Mouse (Mus musculus) retina, adult 2 months (tissue): ENCODE data around the gene Ebf1.

Source experiments
- DNase-seq: peaks from one replicate; pipeline ENCODE4 v3.0.0-alpha.2; 2012; ENCODE audit warnings: low read depth, low spot score

Ebf1 gene

DNA sequence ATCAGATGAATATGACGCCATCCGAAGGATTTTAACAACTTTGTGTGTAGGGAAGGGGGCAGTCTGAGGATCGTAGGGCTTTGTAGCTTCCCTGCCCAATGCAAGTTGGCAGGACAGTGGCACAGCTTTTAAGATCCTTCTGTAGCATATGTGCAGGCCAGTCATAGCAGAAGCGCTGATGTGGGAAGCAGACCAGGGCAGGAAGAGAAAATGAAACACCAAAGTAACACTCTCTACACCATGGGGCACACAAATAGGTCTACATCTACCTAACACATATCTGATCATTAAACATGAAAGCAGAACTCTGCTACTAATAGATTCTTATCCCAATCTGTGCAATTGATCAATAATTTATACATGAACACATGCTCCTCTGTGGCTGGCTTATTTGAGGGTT is 277.7 kb downstream of the Ebf1 start:
- DNase-seq, result no peak

DNA sequence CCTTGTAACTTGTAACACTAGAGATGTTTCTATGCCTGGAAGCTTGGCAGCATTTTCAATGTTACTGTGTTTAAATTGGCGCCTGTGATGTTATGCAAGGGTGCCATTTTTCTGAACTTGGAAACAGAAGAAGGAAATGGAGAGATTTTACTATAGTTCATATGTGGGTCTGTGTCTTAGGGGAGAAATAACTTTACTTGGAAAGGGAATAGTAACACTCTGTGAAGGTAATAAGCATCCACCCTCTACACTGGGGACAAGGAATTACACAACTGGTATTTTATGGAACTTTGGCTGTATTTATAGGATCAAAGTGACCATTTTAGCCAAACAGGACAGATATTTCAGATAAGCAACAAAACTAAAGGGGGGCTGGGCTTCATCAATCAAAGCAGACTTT is 278.8 kb downstream of the Ebf1 start:
- DNase-seq, result no peak

DNA sequence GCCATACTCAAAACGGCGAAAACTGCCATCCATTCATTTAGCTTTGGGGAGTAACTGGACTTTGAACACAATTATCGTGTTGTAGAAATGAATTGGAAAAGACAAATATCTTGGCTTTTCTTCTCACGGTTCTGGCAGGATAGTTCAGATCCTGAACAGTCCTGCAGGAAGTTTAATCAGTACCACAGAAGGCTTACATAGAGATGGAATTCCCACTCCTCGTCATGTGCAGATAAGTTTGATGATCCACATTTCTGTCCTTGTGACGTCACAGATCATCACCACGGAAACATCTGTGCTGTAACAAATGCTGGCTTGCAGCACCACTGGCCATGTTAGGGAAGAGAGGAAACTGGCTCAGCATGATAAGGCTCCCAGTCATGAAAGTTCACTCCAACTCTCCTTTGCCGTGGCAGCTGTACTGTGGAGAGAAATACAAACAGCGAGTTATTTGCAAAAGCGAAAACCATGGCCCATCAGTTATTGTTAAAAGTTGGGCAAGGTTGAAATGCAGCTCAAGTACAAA is 280.1 kb downstream of the Ebf1 start:
- no peak for DNase-seq

DNA sequence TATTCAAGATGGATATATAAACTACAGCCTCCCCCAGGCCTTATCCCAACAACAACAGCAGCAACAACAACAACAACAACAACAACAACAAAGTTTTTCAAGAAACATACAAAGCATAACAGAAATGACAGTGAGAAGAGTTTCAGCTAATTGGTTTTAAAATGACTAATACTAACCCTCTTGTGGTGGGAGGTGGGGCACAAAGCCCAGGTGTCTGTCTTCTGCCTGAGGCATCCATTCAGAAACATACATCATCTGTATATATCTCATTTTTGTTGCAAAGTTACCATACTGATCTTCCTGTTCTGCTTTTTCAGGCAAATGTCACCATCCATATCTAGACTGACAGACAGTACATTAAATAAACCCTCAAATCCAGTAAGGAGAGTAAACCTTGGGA is 282.4 kb downstream of the Ebf1 start:
- no peak for DNase-seq

DNA sequence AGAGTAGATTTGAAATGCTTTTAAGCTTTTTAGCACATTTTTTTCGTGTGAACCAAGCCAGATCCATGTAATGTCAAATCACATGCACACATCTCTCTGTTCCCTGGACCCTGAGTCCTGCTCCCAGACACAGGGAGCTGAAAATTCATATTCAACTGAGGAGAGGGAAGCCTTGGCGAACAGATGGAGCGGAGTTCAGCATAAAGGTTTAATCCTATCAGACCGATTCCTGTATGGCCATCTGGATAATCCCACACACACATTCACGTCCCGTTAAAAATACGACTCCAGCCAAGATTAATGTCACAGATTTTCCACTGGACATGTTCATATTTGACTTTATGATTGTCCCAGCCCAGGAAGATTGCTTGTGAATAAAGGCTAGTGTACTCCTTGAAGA is 282.8 kb downstream of the Ebf1 start:
- peak; percentile 30 for DNase-seq

DNA sequence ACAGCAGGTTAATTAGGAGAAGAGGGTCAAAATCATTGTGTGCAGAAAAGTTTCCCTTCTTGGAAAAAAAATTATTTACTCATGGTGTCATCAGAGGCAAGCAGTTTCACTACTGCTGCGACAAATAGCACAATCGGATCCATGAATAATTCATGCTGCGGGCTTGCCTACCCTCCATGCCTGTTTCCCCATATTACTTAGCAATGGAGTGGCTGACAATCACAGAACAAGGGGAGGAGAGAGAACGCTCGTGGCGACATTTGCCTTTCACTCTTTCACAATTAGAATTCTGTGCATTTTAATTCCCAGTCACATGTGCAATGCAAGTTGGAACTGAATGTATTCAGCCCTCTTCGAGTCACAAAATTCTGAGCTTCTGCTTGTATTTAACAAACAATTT is 283.4 kb downstream of the Ebf1 start:
- no peak for DNase-seq

DNA sequence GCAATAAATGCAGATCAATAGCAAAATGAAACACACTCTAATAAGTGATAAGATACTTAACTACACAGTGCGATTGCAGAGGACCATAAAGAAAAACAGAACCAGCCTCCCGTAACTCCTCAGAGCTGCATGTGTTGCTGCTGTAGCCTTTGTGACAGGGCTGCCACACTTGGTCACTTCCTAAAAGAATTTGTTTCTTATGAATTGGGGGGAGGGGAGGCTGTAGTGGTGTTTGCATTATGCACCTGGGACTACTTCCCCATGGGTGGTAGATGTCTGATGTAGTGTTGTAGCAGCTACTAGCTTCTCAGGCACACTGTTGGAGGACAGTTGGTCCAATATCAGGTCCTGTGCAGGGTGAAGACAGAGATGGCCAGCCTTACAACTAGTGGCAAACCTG is 284.6 kb downstream of the Ebf1 start:
- no peak for DNase-seq

DNA sequence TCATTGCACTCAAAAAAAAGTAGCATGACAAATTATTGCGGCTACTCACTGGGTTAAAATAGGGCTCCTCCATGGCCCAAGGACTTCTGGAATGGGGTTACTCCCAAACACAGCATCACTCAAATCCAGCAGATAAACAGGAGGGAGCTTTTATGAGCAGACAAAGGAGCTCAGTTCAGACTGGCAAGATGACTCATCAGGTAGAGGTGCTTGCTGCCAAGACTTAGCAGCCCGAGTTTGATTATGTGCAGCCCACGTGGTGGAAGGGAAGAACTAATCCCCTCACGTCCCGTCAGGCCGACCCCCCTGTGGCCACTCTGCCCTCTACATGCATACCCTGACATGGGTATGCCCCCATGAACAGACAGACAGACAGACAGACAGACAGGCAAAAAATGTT is 285.0 kb downstream of the Ebf1 start:
- no peak for DNase-seq

DNA sequence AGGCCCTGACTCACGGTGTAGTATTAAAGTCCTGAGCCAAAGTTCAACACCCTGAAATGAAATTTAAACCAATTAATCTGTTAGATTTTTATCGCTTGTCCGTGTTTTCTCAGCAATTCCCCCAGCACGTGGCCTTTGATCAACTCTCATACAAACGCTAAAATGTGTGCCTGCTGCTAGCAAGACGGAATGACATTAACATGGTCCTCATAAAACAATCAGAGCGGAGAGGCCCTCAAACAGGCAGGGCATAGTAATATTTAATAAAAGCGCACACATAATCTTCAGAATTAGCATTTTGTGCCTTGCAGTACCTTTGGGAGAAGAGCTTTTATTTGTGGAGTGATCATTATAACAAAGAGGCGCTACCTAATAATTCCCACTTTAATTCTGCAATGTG is 287.0 kb downstream of the Ebf1 start:
- DNase-seq, result no peak

DNA sequence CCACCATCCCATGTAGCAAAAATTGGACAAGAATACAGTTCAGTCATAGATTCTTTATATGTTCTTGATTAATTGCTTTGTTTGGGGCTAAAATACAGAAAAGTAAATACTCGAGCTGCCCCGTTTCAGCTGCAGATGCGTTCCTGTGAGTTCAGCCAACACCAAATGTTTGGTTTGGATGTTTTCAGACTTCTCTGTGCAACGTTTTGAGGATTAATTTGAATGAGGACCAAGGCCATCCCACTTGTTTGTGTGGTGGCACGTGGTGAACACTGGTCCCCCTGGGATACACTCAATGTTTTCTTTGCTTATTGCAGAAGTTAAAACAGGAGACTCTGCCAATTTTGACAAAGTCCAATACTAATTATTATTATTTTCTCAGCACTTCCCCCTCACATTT is 289.3 kb downstream of the Ebf1 start:
- DNase-seq, result no peak

DNA sequence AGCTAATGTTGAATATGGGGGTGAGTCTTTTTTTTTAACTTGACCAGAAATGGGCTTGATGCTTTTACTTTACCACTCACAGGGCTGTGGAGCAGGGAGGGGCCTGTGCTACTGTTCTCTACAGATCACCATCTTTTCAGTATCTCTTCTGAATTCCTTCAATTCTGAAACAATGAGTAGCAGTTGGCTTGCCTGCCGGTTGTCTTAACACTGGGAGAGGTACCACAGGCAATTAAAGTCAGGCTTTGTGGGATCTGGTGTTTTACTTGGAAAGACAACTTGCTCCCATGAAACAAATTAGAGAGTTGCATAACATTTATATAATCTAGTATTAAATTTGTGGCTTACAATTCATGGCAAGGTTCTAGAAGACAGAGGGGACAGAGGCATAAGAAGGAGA is 294.6 kb downstream of the Ebf1 start:
- no peak for DNase-seq

DNA sequence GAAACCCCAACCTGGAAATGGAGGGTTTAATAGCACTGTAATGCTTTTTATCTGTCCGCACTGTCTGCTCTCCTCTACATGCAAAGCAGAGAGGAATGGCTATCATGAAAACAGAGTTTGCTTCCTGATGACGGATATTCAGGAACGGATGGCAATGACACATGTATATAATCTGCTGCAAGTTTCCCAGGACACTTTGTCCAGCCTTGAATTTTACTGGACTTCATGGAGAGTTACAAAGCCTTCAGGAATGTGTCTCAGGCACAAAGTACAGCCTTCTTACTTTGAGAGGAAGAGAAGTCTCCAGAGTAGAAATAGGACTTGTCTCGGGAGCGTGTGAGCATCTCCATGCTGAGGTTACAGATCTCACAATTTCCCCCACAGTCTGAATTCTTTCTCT is 296.7 kb downstream of the Ebf1 start:
- DNase-seq, result no peak

DNA sequence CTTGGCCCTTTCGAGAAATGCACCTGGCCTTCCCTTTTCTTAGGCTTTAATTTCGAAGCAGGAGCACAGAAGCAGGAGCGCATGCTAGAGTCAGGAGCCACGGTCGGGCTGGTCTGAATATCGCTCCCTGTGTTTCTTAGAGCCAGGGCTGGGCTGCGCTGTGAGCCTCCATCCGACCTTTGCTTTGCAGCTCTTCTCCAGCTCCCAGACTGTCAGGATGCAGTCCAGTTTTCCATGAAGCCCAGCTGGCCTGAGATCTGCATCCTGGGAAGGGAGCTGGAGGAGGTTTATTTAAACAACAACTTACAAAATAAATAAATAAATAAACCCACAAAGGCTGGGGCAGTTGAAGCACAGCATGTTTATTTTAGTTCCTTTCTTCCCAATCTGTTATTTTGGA is 299.9 kb downstream of the Ebf1 start:
- no peak for DNase-seq

DNA sequence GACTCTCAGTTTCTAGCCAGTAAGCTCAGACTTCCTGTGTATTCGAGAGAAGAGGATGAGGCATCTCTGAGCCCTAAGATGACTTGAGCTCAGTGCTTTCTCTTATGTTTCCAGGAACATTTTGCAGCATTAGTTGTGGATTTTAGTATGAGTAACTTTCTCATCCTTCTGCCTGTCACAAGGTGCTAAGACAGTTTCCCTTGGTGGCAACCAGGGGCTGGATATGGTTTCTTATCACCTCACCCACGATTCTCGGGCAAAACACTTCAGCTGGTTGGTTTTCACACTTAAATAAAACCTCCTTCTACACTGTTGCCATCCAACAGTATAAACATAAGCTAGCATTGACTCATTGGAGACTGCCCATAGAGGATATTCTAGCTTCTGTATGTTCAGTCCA is 306.0 kb downstream of the Ebf1 start:
- DNase-seq, result no peak

DNA sequence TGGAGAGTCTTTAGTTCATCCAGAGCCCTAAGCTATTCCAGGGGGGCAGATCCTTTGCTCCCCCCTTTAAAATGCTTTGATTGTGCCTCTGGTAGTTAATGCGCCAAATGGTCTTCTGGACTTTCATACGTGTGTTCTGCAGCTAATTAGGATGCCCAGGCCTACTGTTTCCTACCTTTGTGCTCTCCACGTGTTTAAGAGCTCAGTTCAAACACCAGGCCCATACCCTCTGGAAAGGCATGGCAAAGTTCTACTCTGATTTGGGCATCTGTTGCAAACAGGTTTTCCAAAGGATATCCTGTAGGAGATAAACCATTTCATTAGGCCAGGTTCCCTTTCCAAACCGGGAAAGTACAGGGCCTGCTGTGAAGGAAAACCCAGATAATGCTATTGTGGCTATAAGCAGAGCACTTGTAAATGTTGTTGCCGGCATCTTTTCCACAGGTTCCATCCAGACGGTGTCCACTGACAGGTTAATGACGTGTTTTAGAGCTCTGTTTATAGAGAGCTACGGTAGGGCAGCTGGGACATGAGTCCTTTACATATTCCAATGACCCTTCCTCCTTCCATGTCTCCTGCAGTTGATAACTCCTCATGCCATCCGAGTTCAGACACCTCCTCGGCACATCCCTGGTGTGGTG is 306.9 kb downstream of the Ebf1 start:
- no peak for DNase-seq

DNA sequence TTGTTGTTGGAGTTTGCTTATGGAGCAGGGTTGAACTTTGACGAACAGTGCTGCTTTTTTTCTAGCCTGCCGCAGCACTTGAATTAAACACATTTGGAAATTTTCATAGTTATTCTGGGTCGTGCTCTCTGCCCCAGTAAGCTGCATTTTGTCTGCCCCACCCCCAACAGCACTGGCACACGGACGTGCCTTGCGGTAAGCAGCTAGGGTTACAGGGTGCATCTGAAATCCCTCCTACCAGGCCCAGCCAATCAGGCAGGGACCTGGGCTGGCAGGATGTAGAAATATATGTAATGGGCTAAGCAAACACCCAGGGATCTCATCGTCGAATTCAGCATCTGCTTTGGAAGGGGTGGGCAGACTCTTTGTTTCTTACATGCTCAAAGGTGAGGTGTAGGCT is 307.8 kb downstream of the Ebf1 start:
- no peak for DNase-seq

DNA sequence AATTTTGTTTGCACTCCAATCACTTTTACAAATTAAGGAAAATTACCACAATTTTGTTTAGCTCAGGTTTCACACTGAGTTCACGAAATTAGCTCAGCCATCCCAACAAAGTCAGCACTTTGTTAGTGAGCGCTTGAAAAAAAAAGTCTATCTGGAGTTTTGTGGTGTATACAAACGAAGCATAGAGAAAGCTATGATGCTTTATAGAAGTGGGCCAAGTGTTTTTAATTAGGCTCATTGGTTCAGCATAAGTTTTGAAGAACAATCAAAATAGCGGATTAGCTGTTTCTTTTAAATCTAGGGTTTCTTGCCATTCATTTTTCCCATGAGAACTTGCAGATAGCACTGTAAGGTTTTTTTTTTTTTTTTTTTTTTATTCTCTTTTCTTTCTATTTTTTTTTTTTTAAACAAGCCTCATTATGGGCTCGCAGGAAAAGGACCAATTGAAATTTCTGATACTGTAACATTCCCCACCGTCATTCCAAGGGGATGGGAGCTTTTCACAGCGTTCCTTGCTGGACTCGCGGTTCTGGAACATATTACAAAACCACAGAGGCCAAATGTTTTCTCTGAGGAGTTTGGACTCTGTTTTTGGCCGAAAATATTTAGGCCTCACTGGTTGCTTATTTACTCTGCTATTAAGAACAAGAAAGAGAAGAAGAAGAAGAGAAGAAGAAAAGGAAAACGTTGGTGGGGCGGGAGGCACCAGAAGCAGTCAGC is 308.8 kb downstream of the Ebf1 start:
- no peak for DNase-seq

DNA sequence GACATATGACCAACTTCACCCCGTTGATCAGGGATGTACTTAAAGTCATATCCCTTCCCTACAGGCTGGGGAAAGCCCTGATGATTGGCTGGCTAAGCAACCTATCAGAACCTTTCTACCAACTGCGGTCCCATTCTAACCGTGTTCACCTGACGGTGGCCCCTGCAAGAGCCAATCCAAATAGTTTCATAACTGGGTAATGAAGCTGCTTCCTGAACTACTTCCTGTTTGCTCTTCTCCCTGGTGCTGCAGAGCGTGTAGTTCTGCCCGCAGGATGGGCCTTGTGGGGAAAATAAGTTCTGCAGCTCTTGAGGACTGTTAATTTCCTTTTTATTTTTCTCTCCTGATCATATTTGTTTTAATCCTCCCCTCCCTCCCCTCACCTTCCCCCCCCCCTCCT is 311.3 kb downstream of the Ebf1 start:
- DNase-seq, result no peak

DNA sequence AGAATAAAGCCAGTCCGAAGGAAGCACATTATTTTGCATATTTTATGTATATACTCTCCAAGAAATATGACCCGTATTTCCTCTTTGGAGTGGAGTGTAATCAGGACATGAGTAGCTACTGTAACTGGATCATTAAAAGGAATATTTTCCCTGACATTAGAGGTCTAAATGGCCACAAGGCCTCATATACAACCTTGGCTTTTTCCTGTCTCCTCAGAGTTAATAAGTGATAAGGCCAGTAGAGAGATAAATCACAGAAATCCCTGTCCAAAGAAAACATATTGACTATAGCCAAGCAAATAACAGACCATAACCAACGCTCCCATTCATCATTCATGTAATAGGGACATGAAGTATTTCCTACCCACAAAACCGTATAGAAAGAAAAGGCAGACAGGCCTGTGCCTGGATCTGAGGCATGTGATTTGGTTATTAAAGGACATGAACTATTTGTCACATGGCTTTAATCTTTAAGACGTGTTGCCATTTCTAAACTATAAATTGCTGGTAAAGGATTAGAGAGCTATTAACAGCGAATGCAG is 315.9 kb downstream of the Ebf1 start:
- DNase-seq, result no peak

DNA sequence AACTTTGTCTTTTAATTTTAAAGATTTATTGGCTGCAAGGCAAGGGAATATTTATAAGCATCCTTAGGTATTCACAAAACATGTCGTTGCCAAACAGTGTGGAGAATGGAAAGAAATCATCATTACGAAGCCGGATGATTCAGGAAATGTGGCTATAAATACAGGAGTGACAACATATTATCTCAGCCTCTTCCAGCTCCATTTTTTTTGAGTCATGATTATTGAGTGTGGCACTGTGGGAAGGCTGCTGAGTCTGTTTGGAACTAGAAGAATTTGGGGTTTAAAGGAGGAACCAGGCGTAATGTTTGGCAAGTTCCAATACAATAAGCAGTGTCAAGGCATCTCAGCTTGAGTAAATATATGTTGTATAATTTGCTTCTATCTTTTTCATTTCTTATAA is 326.7 kb downstream of the Ebf1 start:
- DNase-seq, result no peak

DNA sequence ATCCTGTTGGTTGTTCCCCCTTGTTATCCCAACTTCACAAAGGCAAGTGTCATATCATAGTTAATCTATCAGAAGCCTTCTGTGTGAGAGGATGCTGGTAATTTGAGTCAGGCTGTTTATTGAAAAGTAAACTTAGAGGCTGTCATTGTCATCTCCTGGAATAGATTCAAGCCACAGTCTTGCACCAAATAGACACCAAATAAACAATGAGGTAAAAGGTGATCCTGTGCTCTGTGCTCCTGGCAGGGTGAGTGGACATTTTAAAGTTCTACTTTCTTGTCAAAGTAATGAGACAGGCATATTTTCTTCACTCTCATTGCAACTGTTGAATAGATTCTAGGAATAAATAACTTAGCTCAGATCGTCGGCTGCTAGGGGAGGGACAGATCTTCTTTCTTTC is 327.3 kb downstream of the Ebf1 start:
- DNase-seq, result no peak

DNA sequence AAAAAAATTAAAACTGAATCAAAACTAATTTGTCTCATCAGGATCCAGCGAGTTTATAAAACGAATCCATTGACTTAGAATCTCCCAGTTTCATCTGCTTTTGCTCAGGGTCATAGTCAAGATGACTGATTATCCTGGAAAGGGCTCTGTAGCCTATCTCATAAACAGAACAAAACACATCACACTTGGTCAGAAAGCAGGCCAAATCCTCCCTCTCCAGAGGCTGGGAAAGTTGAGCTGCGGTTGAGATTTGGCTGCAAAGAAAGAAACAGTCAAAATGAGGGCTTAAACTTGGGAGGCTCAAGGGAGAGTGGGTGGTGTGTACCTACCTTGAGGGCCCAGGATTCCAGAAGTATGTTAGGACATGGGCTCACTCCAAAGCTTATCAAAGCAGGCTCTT is 329.5 kb downstream of the Ebf1 start:
- DNase-seq, result no peak

DNA sequence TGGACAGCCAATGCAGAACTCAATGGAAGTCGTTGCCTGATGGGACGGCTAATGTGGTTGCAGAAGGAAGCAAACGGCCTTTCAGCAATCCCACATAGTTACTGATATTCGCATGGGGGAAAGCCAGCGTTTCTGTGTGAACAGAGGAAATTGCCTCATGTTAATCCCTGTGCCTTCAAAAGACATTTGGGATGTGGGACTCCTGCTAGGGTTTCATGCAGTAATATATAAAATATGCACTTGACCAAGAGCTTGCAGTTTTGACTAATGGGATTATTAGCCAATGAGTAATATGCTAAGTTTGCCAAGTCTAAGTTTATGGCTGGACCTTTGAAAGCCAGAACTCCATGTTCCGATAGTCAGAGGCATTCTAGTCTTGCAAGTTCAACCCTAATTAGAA is 331.4 kb downstream of the Ebf1 start:
- DNase-seq, result no peak
